Mouse (Mus musculus) bone marrow, adult 2 months (tissue): ENCODE data around the gene Tbc1d4.

ENCODE experiments used
- CTCF ChIP-seq: fragments of 200-500 bp; IDR thresholded peaks from 2 replicates; pipeline ENCODE4 v1.5.1; 2011; ENCODE audit warnings: low read length, control low read depth; ENCODE audit not compliant: control insufficient read depth, insufficient read depth
- POLR2A ChIP-seq: fragments of 200-500 bp; IDR thresholded peaks from 2 replicates; pipeline ENCODE4 v1.6.1; 2011; ENCODE audit warnings: low read depth, mild to moderate bottlenecking, control low read depth, low read length, borderline replicate concordance; ENCODE audit not compliant: control insufficient read depth

DNA sequence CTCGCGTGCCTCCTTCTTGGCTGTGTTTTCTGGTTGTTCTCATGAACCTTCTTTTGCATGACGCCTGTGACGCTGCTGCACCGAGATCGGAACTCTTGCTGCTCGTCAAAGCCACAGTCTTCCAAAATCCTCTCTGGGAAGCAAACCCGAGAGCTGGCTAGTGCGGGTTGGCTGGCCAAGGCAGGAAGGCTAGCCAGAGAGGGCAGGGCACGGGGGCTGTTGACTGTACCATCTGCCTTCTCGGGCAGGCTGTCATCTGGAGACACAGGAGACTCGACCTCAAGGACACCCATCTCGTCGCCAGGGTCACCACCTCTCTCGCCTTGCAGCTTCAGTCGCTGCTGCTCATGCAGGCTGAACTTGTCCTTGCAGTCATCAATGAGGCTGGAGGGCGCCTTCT, 101.8 kb downstream of the Tbc1d4 start:
- TF ChIP-seq CTCF = no peak
- TF ChIP-seq POLR2A = no peak
